Mouse (Mus musculus): ENCODE results near the gene Nlrp6.

The Nlrp6 gene

DNA sequence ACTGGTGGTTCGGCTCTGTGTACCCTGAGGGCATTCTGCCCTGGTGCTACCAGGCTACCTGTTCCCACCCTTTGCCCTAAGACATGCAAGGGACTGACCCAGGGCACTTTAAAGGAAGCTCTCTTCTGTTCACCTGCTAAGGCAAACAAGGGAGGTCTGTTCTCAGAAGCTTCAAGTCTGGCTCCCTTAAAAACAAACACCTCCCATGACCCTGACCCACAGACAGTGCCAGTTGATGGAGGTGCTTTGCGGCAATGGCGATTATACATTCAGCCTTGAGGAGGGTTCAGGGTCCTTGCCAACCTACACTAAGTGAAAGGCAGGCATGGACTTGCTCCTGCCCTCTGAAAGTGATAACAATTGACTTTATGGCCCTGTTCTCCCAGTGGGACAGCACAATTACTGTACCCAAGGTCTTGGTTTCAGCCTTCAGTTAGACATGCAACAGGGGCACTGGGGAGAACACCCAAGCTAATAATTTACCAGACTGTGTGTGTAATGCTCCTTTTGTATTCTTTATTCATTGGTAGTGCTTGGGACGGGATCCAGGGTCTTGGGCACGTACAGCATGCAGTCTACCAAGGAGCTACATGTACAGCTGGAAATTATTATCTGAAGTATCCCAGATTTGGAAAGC is 7.7 kb upstream of the Nlrp6 start:
- DNase-seq (ENCODE audit: low read depth): peak; percentile 50

DNA sequence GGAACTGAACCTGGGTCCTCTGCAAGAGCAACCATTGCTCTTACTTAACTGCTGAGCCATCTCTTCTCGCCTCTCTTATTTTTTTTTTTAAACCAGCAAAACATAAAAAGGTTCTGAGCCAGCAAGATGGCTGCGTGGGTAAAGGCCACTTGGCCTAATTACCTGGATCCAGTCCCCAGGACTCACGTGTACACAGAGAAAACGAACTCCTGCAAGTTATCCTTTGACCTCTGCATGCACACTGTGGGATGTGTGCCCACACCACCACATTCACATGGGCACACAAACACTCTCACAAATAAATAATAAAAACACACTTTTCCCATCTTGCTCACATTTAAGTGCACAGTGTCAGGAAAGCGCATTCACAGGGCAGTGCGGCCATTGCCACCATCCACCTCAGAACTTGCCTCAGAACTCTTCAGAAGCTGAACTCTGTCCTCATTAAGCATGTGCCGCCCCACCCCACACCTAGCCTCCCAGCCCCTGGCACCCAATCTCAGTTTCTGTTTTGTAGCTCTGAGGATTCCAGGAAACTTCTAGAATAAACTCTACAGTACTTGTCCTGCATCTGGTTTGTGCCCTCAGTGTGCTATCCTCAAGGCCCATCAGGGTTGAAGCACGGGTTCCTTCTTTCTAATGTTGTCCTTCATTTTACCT is 6.5 kb upstream of the Nlrp6 start:
- no peak for DNase-seq (ENCODE audit: low read depth)

DNA sequence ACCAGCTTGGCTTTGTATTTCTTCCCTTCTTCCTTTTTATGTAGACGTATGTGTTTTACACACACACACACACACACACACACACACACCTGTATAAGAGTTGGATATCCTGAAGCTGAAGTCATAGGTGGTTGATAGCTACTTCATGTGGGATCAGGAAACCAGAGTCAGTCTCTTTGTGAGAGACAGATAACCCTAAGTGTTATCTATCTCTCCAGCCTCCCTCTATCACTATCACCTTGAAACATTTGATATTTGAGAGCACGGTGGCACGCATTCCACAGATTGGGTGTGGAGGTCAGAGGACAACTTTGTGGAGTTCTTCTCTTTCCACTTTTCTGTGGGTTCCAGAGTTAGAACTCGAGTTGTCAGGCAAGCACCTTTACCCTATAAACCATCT is 791 bp upstream of the Nlrp6 start:
- DNase-seq (ENCODE audit: low read depth): no peak

DNA sequence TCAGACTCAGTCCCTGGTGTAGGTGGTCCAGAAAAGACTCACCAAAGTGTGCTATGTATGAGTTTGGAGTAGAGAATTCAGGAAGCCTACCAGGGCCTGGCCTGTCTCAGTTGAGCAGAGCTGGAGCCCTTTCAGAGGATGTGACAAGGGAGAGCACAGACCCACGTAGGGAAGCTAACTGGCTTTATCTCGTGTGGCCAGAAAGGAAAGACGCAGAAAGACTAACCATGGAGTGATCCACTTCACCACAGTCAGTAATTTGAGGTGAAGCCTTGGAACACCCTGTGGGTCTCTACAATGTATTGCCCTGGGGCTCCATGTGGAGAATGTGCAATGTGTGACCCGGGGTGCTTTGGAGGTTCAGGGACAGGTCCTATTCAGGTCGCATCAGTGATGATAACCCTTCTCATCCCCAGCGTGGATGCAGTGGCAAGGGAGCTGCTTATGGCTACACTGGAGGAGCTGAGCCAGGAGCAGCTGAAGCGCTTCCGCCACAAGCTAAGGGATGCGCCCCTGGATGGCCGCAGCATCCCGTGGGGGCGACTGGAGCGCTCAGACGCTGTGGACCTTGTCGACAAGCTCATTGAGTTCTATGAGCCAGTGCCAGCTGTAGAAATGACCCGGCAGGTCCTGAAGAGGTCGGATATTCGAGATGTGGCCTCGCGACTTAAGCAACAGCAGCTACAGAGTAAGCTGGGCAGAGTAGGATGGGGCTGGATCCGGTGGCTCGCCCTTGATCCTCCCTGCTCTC is 698 bp downstream of the Nlrp6 start:
- DNase-seq (ENCODE audit: low read depth): no peak

DNA sequence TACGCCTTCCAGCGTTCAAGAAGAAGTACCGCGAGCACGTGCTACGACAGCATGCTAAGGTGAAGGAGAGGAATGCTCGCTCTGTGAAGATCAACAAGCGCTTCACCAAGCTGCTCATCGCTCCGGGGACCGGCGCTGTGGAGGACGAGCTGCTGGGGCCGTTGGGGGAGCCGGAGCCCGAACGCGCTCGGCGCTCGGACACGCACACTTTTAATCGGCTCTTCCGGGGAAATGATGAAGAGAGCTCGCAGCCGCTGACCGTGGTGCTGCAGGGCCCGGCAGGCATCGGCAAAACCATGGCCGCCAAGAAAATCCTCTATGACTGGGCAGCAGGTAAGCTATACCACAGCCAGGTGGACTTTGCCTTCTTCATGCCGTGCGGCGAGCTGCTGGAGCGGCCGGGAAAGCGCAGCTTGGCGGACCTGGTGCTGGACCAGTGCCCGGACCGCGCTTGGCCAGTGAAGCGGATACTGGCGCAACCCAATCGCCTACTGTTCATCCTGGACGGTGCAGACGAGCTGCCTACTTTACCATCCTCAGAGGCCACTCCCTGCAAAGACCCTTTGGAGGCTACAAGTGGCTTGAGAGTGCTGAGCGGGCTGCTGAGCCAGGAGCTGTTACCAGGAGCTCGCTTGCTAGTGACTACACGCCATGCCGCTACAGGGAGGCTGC is 1.8 kb downstream of the Nlrp6 start:
- DNase-seq (ENCODE audit: low read depth): no peak

DNA sequence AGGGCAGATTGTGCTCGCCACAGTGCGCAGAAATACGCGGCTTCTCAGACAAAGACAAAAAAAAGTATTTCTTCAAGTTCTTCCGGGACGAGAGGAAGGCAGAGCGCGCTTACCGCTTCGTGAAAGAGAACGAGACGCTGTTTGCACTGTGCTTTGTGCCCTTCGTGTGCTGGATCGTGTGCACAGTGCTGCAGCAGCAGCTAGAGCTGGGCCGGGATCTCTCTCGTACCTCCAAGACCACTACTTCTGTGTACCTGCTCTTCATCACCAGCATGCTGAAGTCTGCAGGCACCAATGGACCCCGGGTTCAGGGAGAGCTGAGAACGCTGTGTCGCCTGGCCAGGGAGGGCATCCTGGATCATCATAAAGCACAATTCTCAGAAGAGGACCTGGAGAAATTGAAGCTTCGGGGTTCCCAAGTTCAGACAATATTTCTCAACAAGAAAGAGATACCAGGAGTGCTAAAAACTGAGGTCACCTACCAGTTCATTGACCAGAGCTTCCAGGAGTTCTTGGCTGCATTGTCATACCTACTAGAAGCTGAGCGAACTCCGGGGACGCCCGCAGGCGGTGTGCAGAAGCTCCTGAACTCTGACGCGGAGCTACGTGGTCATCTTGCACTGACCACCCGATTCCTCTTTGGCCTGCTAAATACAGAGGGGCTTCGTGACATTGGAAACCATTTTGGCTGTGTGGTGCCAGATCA is 2.5 kb downstream of the Nlrp6 start:
- no peak for DNase-seq (ENCODE audit: low read depth)

DNA sequence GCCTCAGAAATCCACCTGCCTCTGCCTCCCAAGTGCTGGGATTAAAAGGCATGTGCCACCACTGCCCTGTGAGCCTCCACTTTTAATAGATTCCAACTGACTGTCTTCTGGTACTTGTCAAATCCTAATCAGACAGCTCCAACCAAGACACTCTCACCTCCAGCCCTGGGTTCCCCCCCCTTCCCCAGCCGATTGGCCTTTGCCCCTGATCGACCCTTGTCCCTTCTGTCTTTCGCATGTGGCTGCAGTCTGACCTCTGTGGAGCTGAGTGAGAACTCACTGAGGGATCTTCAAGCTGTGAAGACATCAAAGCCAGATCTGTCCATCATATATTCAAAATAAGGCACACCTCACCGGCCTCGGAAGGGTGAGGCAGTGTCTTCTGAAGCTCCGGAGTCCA is 6.5 kb downstream of the Nlrp6 start:
- no peak for DNase-seq (ENCODE audit: low read depth)

DNA sequence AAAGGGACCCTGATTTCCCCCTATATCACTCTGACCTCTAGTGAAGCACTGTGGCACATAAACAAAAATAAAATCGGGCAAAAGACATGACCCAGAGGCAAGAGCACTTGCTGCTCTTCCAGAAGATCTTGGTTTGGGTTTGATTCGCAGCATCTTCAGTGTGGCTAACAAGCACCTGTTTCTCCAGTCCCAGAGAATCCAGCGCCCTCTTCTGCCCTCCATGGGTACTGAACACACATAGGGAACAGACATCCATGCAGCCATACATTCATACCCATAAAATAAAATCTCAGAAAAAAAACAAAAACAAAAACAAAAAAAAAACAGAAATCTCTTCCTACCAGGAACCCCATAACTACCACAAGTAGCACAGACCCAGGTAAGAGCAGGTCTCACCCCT is 17.7 kb downstream of the Nlrp6 start:
- peak; percentile 30 for DNase-seq (ENCODE audit: low read depth)

DNA sequence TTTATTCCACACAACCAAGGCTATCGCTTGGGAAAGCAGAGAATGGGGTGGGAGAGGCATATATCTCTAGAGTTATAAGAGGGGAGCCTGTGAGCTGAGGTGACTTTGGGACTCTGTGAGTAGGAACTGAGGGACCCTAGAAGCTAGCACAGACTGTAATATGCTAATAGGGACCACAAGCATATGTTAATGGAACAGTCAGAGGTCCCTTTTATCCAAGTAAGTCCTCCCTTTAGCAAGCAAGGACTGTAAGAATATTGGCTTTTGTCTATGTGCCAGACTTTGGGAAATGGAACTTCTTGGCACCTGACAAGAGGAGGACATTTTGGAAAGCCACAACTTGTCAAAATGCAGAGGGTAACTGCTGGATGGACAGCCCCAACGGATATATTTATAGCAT is 18.2 kb downstream of the Nlrp6 start:
- peak; percentile 20 for DNase-seq (ENCODE audit: low read depth)

DNA sequence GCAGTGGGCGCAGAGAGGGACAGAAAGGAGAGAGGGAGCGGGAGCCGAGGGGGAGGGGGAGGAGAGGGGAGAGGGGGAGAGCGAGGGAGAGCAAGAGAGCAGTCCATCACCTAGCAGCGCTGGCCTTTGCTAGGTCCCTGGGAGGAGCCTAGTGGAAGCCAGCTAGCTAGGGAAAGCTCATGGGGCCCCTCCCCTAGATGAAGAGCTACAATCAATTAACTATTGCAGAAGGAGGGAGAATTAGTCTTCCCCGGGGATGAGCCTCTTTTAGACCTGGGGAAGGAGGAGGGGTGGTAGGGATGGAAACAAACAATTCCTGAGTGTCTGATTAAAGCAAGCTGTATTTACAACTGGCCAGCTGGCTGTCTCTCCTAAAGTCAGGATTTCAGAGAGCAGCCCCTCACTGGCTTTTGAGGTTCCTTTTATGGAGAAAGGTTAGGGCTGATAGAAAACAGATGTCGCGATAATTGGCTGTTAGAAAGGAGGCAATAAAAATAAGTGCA is 19.0 kb downstream of the Nlrp6 start:
- DNase-seq (ENCODE audit: low read depth): peak; percentile 73

DNA sequence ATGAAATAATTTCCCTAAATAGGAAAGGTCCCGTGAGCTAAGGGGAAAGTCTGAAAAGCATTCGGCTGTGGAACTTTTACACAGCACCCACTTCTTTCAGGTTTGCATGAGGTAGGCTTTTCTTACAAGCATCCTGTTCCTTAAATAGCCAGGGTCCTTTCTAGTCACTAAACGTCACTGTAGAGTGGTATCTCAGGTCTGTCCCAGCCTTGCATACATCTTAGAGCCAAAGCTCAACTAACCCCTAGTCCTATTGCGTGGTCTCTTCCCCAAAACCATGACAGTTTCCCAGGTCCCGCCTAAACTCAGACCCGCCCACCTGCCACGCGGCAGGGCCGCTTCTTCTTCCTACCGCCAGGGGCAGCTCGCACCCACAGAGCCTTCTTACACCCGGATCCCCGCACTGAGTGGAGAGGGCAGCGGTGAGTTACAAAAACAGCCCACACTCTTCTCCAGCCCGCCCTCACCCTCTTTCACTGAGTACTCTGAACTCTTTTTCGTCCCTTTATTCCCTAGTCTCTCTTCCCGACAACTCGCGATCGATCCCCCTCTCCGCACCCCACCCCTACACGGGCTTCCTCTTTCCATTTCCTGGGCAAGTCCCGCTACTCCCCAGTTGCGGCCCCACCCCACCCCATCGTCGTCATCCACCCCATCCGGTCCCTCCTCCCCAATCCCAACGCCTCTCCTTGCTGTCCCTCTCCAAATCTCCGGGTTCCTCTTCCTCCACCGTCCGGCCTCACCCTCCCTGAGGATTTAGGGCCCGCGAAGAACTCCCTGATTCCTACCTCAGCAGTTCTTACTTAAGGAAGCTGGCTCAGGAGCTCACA is 20.7 kb downstream of the Nlrp6 start, which contains the start of gene Pgghg:
TSS of gene Pgghg (plus strand) at position 170 of the 830 bp plus-strand sequence.
- DNase-seq (ENCODE audit: low read depth): peak; percentile 93

DNA sequence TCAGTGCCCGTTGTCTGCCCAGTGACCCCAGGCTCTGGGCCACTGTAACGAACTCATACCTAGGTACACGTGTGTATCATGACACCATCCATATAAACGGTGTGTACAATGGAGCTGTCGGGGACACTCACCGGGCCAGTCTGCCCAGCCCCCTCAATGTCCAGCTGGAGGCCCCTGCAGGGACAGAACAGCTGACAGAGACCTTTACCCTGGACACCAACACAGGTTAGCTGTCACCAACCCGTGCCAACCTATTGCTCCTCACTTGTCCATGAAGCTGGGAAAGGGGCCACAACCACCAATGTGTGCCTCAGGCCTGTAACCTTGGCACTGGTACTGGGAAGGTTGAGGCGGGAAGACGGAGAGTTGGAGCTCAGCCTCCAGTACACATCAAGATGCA is 21.6 kb downstream of the Nlrp6 start:
- peak; percentile 62 for DNase-seq (ENCODE audit: low read depth)

DNA sequence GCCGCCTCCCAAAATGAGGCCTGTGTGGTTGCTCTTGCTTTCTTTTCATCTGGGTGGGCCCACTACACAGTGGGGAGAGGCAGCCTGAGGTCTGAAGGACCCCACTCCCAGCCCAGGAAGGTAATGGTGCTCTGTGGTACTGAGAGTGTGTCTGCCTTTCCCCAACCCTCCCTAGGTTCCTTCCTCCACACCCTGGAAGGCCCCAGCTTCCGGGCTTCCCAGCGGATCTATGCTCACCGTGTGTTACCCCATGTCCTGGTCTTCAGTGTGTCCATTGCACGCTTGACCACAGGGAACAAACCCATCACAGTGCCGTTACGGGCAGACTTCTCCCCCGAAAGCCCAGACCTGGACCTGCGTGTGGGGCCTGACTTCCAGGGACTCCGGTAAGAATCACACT is 22.1 kb downstream of the Nlrp6 start:
- no peak for DNase-seq (ENCODE audit: low read depth)

DNA sequence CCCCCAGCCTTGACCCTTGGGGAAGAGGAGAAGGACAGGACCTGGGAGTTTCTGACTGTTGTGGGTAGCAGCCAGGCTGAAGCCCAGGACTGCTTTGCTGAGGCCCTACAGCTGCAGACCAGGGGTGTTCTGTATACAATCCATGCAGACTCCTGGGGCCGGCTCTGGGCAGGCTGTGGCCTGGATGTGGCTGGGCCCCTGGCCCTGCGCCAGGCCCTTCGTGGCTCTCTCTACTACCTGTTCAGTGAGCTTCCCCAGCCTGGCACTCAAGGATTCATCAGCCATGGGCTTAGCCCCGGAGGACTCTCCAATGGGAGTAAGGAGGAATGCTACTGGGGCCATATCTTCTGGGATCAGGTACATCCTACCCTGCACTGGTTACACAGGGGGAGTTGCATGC is 22.7 kb downstream of the Nlrp6 start:
- DNase-seq (ENCODE audit: low read depth): no peak

DNA sequence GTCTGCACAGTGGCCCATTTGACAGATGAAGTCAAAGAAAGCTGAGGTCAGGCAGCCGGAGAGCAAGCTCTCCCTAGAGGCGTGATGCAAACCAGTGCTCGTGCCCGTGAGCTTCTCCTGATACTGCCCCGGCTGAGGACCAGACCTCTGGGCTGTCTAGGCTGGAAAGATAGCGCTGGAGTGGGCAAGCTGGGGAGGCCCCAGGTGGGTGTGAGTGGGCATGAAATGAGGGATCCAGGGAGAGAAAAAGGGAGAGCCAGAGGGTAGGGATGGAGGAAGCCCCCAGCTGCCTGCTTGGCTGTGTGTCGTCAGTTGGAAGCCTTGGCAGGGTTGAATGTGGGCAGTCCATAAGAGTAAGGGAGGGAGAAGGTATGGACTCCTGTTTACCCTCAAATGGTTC is 23.5 kb downstream of the Nlrp6 start:
- no peak for DNase-seq (ENCODE audit: low read depth)

DNA sequence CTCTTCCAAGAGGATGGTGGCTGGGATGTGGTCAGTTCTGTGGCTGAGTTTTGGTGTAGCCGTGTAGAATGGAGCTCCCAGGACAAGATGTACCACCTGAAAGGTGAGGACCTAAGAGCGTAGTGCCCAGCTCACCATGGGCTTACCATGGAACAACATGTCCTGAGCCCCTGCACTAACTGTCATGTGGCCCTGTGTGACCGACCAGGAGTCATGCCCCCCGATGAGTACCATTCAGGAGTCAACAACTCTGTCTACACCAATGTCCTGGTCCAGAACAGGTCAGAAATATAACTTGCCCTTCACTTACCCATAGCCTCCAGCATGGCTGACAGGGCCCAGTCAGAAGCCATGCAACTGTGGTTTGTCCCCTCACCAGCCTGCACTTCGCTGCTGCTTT is 24.5 kb downstream of the Nlrp6 start:
- no peak for DNase-seq (ENCODE audit: low read depth)

DNA sequence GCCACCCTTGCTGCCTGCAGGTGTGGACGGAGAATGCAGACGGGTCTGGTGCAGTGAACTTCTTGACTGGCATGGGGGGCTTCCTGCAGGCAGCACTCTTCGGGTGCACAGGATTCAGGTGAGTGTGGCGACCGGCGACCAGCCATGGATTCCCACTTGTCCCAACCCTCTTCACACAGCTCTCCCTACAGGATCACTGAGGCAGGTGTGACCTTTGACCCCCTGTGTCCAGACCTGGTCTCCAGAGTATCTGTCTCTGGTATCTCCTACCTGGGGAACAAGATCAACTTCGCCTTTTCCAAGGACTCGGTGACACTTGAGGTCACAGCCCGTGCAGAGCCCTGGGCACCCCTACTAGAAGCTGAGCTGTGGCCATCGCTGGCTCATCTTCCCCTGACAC is 25.6 kb downstream of the Nlrp6 start:
- DNase-seq (ENCODE audit: low read depth): no peak

DNA sequence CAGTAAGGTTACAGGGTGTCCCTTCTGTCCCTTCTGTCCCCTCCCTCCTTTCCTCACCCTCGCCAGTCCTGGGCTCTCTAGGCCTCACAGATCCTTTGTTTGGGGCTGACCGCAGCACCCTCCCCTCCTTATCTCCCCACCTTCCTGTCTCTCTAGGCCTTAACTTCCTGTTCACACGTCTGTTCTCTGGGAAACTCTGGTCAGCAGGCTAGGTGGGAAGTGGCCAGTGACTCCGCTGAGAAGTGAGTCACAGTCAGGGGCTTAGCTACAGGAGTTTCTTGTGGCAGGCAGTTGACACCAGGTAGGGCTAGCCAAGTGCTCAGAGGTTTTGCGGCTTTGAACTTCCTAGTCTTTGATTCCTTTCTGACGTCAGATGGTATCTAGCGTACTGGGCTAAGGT is 26.3 kb downstream of the Nlrp6 start:
- DNase-seq (ENCODE audit: low read depth): no peak

DNA sequence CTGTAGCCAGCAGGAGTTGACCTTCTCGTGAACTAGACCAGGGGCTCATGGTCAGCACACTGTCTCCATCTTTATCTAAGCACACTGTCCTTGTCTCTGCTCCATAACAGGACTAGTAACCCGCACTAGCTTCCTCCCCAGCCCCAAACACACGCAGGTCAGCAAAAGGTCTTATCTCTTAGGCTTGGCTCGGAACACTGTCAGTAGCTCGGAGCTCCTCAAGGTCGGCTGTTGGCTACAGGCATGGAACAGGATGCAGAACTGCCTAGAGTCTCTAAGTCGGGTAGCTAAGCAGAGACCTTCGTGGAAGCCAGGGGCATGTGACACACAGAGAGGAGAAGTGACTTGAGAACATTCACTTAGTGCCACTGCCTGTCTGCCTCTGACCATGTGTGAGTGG is 27.5 kb downstream of the Nlrp6 start:
- DNase-seq (ENCODE audit: low read depth): no peak

DNA sequence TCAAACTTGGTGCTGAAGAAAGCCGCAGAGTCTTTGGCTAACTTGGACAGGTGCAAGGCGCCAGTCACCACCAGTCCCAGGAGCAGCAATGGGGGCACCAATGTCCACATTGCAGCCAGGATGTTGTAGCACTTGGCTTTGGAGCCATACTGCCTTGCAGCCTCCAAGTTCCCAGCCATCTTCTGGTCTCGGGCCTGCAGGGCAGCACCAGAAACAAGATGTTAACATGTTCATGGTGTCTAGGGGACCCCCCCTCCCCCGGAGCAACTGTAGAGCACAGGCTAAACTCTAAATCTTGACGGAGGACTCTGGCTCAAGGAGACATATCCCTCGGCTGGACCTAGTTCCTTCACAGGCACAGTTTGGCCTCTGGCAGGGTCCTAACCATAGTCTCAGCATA is 28.6 kb downstream of the Nlrp6 start:
- no peak for DNase-seq (ENCODE audit: low read depth)
